In genomic region chr4:63154028-63154427, GRCm38 (mm10) we compare ENCODE assay signal across 25 mouse cellular contexts. TPM values are rescaled to one million over a fixed set of nuclear protein-coding genes. Genes with fewer than 3 reads are reported as not detected.
"Had no signal": no experiment of that assay in that cellular context is flagged by ENCODE, and none has a peak within 500 bp of the region (broad histone marks: within the 10 kb centered on the region; RNA-seq: fewer than 3 reads in every experiment).

No protein-coding gene starts in this region.

- H3K36me3 ChIP-seq: kidney, embryonic 15.5 days; limb, embryonic 12.5 days; limb, embryonic 15.5 days; midbrain, embryonic 12.5 days; midbrain, embryonic 15.5 days; neural tube, embryonic 12.5 days; neural tube, embryonic 15.5 days had no signal

- DNase-seq: kidney, adult 11 months; kidney, adult 8-10 months; kidney, postnatal 10 days; kidney, postnatal 36 days; left cerebral cortex, postnatal 4 days; lung, embryonic 14.5 days; right cerebral cortex, adult 18-20 months; right cerebral cortex, postnatal 14 days; right cerebral cortex, postnatal 4 days; thymus, adult 18-20 months had no signal

- H3K27me3 ChIP-seq: kidney, embryonic 15.5 days; limb, embryonic 12.5 days; limb, embryonic 15.5 days; midbrain, embryonic 12.5 days; midbrain, embryonic 15.5 days; neural tube, embryonic 12.5 days; neural tube, embryonic 15.5 days had no signal

- H3K9ac ChIP-seq: kidney, embryonic 15.5 days; limb, embryonic 12.5 days; limb, embryonic 15.5 days; lung, embryonic 14.5 days; midbrain, embryonic 12.5 days; midbrain, embryonic 15.5 days; neural tube, embryonic 12.5 days; neural tube, embryonic 15.5 days had no signal

- H3K27ac ChIP-seq: kidney, embryonic 15.5 days; limb, embryonic 12.5 days; limb, embryonic 15.5 days; macrophage; midbrain, embryonic 12.5 days; midbrain, embryonic 15.5 days; neural tube, embryonic 12.5 days; neural tube, embryonic 15.5 days had no signal

- ATAC-seq: lung, postnatal 0 days; midbrain, embryonic 15.5 days had no signal

- H3K4me2 ChIP-seq: kidney, embryonic 15.5 days; limb, embryonic 12.5 days; limb, embryonic 15.5 days; lung, embryonic 14.5 days; midbrain, embryonic 12.5 days; midbrain, embryonic 15.5 days; neural tube, embryonic 12.5 days; neural tube, embryonic 15.5 days had no signal

- H3K9me3 ChIP-seq: kidney, embryonic 15.5 days; limb, embryonic 12.5 days; limb, embryonic 15.5 days; midbrain, embryonic 12.5 days; midbrain, embryonic 15.5 days; neural tube, embryonic 12.5 days; neural tube, embryonic 15.5 days had no signal

- H3K4me3 ChIP-seq: kidney, embryonic 15.5 days; limb, embryonic 12.5 days; limb, embryonic 15.5 days; midbrain, embryonic 12.5 days; midbrain, embryonic 15.5 days; neural tube, embryonic 12.5 days; neural tube, embryonic 15.5 days had no signal

- H3K4me1 ChIP-seq: limb, embryonic 12.5 days; midbrain, embryonic 12.5 days; neural tube, embryonic 12.5 days had no signal

RNA-seq across cellular contexts. Expression of gene Ambp, which starts 0.6 kb away (rescaled TPM):
- total RNA-seq: layer of hippocampus, adult 8-10 months; layer of hippocampus, postnatal 10 days; left cerebral cortex, adult 8-10 months; left cerebral cortex, postnatal 14 days; left cerebral cortex, postnatal 4 days; megakaryocyte, adult 5-6 weeks had no signal
- polyA plus RNA-seq: macrophage; midbrain, embryonic 12.5 days had no signal

RNA-seq across cellular contexts. Expression of gene Kif12, which starts 17.9 kb away (rescaled TPM):
- total RNA-seq: layer of hippocampus, adult 8-10 months; layer of hippocampus, postnatal 10 days; left cerebral cortex, postnatal 14 days; left cerebral cortex, postnatal 4 days; megakaryocyte, adult 5-6 weeks had no signal
- polyA plus RNA-seq: lung, postnatal 0 days; macrophage; midbrain, embryonic 12.5 days; neural tube, embryonic 12.5 days; urinary bladder, adult 2 months had no signal
